Mouse (Mus musculus) heart, postnatal 14 days (tissue): ENCODE data around the gene Adam4. TPM values are rescaled to one million over a fixed set of nuclear protein-coding genes. Genes with fewer than 3 reads are reported as not detected.
A peak's percentile ranks its signal among the peaks of the same experiment; 100 is the strongest.
"Not testable (repeated sequence)": the region's sequence is repeated elsewhere in the genome, so short reads cannot be mapped to it uniquely, and the experiment has no call there.

Source experiments
- DNase-seq, 2 experiments: peaks; one replicate each; pipeline ENCODE4 v3.0.0; 2021 to 2022
- intact Hi-C: fragments of 180-260 bp; cut with DNase I; formaldehyde crosslinking; loops from one replicate; pipeline ENCODE4 v1.15.1; 2025
- long read RNA-seq, 2 experiments: library from polyadenylated mRNA; stranded (forward); transcript quantifications; one replicate each; pipeline ENCODE4 v2.0.0; 2021
- total RNA-seq, 2 experiments: library from RNA; stranded (reverse); gene quantifications; 2 replicates each; pipeline ENCODE4 v1.2.3; 2021

The Adam4 gene
- total RNA-seq: 1 to 10 TPM in 1 of 2 experiments, under 1 TPM in 1; 0.98 to 1.2 TPM
- long read RNA-seq, experiment 1: 0 reads
- long read RNA-seq, experiment 2: 0 reads

DNA sequence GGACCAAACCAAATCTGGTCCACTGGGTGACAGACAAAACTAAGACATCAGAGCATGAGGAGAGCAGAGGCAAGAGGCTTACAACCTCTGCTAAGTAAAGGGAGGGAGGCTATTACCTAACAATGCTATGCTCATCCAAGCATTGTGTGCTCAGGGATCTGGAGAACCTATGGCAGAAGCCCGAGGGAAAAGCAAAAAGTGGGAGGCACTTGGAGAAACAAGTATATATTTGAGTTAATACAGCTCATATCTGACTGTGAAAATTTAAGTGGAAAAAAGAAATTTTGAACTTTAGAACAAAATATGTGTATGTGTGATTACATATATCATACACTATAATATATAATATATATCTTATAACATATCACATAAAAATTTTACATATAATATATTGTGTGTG lies at the start of gene Adam4:
TSS of gene Adam4 (minus strand) at position 101 of the 400 bp plus-strand sequence.
- no peak for DNase-seq

GRCm38 (mm10) chr12:81459051-81459450 lies 37.3 kb upstream of the Adam4 start:
- DNase-seq, intact Hi-C loops: not testable (repeated sequence)

More for the DNA sequence above, at the start of gene Adam4:
- intact Hi-C loops: no loop called here

GRCm38 (mm10) chr12:81438985-81439384 lies 17.2 kb upstream of the Adam4 start:
- intact Hi-C loops, DNase-seq: not testable (repeated sequence)

- DNase-seq, intact Hi-C loops: not testable (repeated sequence)
Measured at GRCm38 (mm10) chr12:81434778-81435177, 13.0 kb upstream of the Adam4 start.

GRCm38 (mm10) chr12:81413211-81413610 lies 8.5 kb downstream of the Adam4 start:
- intact Hi-C loops: no loop called here
- DNase-seq: no peak

DNA sequence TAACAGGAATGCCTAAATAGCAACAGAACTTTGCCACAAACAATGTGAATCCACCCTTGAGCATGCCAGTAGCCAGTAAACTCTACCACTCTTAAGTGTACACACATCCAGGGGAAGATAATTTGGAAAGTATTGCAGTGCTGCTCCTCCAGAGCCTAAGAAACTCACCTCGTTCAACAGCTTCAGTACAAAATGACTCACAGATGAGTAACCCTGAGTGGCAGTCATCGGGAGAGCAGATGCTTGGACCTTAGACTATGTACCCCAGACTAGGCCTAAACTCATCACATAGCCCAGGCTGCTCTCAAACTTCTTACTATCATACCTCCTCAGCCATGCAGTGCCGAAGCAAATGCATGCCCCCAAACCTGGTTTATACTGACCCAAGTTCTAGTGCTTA lies 12.8 kb downstream of the Adam4 start:
- intact Hi-C loops: no loop called here
- no peak for DNase-seq

GRCm38 (mm10) chr12:81402187-81402586 lies 19.6 kb downstream of the Adam4 start:
- intact Hi-C loops: loop anchor here (1.0 kb wide), 2 partner anchors 203 to 420 kb away; no protein-coding TSS in a partner anchor
- DNase-seq: peak; percentile 50 to 74

DNA sequence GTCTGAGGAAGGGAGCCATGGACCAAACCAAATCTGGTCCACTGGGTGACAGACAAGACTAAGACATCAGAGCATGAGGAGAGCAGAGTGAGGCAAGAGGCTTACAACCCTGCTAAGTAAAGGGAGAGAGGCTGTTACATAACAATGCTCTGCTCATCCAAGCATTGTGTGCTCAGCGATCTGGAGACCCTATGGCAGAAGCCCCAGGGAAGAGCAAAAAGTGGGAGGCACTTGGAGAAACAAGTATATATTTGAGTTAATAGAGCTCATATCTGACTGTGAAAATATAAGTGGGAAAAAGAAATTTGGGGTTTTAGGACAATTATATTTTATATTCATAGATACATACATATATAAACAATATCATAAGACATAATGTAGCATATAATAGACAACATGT lies 42.4 kb downstream of the Adam4 start, which contains the start of gene Gm4787:
TSS of gene Gm4787 (minus strand) at position 101 of the 400 bp plus-strand sequence.
- DNase-seq, intact Hi-C loops: not testable (repeated sequence)

Other genes with a start within 250 kb of the Adam4 start
- gene Slc8a3, start 88.8 kb downstream of the Adam4 start, total RNA-seq: under 1 TPM; 0.17 to 0.24 TPM
- gene Gm4787, start 42.5 kb downstream of the Adam4 start, total RNA-seq: under 1 TPM; 0.27 to 0.72 TPM
- gene Cox16, start 63.2 kb upstream of the Adam4 start, total RNA-seq: 10 to 100 TPM; 52.2 to 53.7 TPM
- gene Gm20498, start 111.0 kb upstream of the Adam4 start, total RNA-seq: 10 to 100 TPM; 38.7 to 40.2 TPM
- gene Synj2bp, start 111.0 kb upstream of the Adam4 start, total RNA-seq: 10 to 100 TPM; 38.1 to 41.3 TPM
- gene Adam21, start 146.5 kb upstream of the Adam4 start, total RNA-seq: not detected
- 10 to 100 TPM; 13.6 to 15.9 TPM for gene Med6, start 173.1 kb upstream of the Adam4 start, total RNA-seq
- gene Ttc9, start 209.3 kb upstream of the Adam4 start, total RNA-seq: 1 to 10 TPM; 3.2 to 3.5 TPM